Mouse (Mus musculus) c-Kit-positive CD71-positive TER-119-positive erythroid progenitor cells, embryonic 14.5 days (primary cell): ENCODE results near the gene Olfr1416.
"Not testable (repeated sequence)": the region's sequence is repeated elsewhere in the genome, so short reads cannot be mapped to it uniquely, and the experiment has no call there.

Experiments
- DNase-seq: peaks from one replicate; pipeline ENCODE4 v3.0.0-alpha.2; 2013; ENCODE audit warnings: low spot score

The Olfr1416 gene

GRCm38 (mm10) chr1:92485013-92485412 lies at the start of gene Olfr1416:
TSS of gene Olfr1416 (minus strand) at chr1:92485113.
- no peak for DNase-seq

DNA sequence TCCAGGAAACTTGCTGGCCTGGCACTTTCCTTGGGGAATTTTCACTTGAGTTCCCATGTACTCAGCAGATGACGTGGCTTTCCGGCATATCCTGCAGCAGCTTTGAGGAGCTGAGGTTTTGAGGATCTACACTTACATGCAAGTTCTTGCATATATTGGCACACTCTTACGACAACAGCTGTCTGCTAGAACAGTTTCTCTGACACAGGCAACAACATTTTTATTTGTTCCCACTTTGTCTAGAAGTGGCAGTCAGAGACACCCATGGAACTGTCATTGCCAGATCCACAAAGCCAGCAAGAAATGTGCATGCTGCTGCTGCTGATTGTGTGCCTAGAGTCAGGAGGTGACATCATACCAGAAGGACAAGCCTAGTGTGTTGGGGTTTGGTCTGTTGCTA lies 38.9 kb upstream of the Olfr1416 start:
- no peak for DNase-seq

GRCm38 (mm10) chr1:92521376-92521775 lies 36.5 kb upstream of the Olfr1416 start:
- DNase-seq, result no peak

- no peak for DNase-seq
Measured at GRCm38 (mm10) chr1:92519046-92519445, 34.1 kb upstream of the Olfr1416 start.

- DNase-seq, result no peak
Measured at GRCm38 (mm10) chr1:92518561-92518960, 33.6 kb upstream of the Olfr1416 start, which contains the start of gene Olfr1414. TSS of gene Olfr1414 (minus strand) at chr1:92518661.

DNA sequence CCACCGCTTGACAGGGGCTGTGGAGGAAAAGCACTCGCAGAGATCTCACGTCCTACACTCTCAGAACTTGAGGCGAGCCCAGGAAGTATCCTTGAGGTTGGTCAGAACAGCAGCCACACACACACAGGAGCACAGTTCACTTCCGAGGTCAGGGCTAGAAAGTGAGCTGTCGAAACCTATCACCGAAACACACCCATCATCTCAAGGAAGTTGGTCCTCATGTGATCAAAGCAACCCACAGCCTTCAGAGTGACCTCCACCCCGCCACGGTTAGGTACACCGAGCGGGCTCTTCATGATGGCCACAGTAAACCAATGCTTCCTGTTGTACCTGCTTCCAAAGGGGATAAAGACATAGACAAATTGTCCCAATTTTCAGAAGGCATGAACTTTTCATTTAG lies 30.5 kb upstream of the Olfr1416 start:
- DNase-seq, result no peak

- not testable (repeated sequence) for DNase-seq
Measured at GRCm38 (mm10) chr1:92511646-92512045, 26.7 kb upstream of the Olfr1416 start.

DNA sequence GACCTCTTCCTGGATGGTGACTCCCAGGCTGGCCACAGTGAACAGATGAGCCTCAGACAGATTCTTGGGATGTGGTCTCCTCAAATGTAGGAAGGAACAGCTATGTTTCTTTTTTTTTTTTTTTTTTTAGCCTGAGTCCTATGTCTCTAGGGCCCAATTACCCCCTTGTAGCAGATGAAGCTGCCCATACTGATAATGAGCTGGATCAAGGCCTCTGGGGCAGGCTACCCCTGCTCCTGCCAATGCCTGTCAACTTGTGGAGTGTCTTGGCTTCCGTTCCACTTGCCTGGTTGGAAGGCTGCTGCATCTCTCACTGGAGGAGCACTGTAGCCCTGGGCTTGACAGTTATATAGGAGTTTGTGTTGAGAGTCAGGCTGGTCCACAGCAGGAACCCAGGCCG lies 11.1 kb upstream of the Olfr1416 start, which contains the start of gene Olfr1415:
Gene Olfr1415, minus strand, starts transcription at position 101 of the 400 bp plus-strand sequence.
- no peak for DNase-seq

DNA sequence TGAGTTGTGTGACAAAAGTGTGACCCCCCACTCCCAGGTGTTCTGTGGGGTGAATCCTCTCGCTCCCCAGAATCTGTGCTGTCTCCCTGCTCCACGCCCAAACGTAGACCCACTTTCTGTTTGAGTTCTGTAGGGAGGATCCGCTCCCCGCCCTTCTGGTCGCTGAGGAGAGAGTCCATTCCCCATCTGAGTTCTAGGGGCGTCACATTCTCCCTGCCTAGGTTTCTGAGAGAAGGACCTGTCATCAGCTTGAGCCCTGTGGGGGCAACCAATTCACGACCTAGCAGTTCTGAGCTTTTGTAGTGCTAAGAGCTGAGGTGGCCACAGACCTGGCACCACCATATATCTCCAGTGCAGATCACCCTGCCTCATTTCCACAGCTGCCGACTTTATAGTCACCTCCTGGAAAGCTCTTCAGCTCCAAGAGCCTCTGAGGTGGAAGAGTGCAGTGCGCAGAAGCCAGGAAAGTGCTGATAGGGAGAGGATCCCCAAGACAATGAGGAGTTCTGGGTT lies 10.8 kb downstream of the Olfr1416 start:
- DNase-seq, result no peak

DNA sequence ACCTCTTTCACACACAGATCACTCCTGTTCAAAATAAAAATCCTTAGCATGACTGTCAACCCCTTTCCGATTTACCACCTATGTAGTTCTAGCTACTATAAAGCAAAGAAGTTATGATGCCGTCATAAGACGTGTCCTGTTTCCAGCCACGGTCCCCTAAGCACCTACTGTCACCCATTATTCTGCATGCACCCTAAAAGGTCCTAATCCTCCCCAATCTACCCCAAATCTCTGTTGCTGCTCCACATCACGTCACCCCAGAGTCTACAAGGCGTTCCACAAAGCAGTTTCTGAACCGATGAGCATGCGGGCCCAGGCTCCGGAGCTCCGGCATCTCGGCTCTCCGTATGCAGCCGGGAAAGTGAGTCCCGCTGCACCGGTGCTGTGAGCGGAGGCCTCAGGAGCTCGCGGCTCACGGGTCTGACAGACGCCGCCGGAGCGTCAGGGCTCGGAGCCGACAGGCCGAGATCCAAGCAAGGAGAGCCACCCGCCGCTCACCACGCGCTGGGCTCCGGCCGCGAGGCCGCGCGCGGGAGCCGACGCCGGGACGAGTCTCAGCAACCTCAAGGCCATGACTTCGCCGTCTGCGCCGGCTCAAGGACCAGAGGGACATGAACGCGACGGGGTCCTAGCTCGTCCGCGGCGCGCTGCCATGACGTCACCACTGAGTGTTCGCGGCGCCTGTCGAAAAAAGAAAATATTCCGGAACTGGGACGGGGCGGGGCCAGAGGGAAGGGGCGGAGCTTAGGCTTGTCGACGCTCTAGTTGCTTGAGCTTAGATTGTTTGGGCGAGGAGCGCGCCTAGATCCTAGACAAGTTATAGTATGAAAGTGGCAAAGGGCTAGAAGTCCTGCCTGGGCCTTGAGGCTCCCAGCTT lies 11.5 kb downstream of the Olfr1416 start, which contains the start of gene Ndufa10:
Gene Ndufa10, minus strand, starts transcription at position 696 of the 877 bp plus-strand sequence.
- DNase-seq, result peak; percentile 92

DNA sequence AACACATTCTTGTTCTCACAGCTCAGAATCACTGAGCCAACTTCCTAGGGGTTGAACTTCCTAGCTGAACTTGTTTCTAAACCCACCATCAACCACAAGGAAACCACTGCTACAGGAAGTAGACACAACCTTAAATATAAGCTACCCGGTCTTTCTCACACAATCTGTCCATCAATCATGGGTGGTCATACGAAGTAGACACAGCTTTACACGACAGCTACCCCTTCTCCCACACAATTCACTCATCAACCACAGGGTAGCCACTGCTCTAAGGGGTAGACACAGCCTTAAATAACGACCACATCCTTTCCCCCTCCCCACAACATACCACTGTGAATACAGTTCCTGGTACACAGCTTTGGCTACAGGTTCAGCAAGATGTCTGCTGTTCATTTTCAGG lies 16.0 kb downstream of the Olfr1416 start:
- no peak for DNase-seq

GRCm38 (mm10) chr1:92458416-92458815 lies 26.5 kb downstream of the Olfr1416 start:
- DNase-seq, result no peak

GRCm38 (mm10) chr1:92457758-92458157 lies 27.2 kb downstream of the Olfr1416 start:
- DNase-seq, result no peak

- DNase-seq, result peak; percentile 48
Measured at GRCm38 (mm10) chr1:92453751-92454445, 31.0 kb downstream of the Olfr1416 start.

DNA sequence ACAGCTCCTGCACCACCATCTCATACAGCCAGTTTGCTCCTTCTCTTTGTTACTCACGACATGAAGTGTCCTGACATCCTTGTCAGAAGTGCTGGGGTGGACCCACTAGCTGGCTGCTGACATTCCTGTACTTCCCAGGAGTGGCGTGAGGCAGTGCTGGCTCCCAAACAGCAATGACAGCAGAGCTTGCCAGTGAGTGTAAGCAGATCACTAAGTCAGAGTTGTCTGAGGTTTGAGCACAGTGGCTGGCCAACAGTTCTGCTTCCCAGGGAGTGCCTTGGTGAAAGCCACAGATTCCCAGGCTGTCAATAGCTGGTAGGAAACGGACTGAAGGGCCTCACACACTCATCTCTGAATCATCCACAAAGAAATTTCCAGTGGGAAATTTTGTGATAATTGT lies 36.6 kb downstream of the Olfr1416 start:
- DNase-seq, result no peak

- peak; percentile 45 for DNase-seq
Measured at GRCm38 (mm10) chr1:92441453-92442063, 43.4 kb downstream of the Olfr1416 start.

- no peak for DNase-seq
Measured at GRCm38 (mm10) chr1:92440066-92440750, 44.7 kb downstream of the Olfr1416 start.

DNA sequence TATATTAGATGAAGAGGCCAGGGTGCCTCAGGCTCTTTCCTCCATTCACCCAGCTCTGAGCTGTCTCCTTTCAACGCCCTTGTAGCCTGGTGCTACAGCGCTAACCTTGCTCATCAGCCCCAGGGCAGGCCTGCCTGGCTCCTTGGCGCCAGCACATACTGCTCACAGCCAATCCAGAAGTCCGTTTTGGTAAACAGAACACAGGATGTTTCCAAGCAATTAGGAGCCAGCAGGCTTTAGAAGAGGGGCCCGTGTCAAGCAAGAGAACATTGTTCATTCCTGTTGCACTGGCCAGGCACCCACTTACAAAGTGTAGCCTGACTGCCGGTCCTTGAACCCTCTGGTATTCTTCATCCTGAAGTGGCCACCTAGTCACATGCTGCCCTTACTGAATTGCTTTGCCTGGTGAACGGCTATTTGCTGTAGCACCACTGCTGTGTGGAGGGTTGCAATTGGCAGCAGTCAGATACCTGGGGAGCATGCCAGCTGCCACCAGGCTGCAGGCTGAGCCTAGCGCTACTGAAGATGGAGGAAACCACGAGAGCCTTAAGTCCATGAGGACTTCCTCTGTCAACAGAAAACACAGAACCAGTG lies 47.1 kb downstream of the Olfr1416 start:
- no peak for DNase-seq

GRCm38 (mm10) chr1:92436831-92437321 lies 48.0 kb downstream of the Olfr1416 start:
- no peak for DNase-seq

DNA sequence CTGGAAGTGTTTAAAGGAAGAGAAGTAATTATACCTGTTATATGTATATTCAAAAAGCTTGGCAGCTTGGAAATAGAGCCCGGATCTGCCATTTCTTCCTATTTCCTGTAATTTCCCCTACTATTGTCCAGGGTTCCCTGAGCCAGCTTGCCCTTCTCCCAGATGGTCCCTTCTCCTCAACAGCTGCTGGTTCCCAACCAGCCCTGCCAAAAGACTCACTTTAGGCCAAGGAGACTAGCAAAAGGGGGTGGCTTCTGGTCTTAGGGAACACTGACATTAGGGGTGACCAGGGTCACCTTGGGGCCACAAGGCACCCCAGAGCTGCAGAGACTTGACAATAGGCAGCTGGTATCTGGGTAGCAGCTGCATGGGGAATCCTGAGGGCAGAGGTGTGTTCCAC lies 49.9 kb downstream of the Olfr1416 start:
- DNase-seq, result no peak

- DNase-seq, result no peak
Measured at GRCm38 (mm10) chr1:92432791-92433190, 52.1 kb downstream of the Olfr1416 start.
